Mouse (Mus musculus) lung, adult 2 months (tissue): ENCODE results near the gene D330020A13Rik. TPM values are rescaled to one million over a fixed set of nuclear protein-coding genes. Genes with fewer than 3 reads are reported as not detected.

Source experiments
- DNase-seq: peaks from one replicate; pipeline ENCODE4 v3.0.0; 2022
- H3K4me1 ChIP-seq: fragments of 200-500 bp; 2 replicates; pipeline ENCODE4 v1.6.1; 2011; ENCODE audit warnings: low read length; ENCODE audit not compliant: control insufficient read depth, insufficient read depth
- H3K4me3 ChIP-seq: fragments of 200-500 bp; replicated peaks from 2 replicates; pipeline ENCODE3; 2011; ENCODE audit warnings: low read depth, mild to moderate bottlenecking, control low read depth, low read length; ENCODE audit errors: extremely low read depth
- CTCF ChIP-seq: fragments of 200-500 bp; IDR thresholded peaks from 2 replicates; pipeline ENCODE4 v1.5.1; 2011; ENCODE audit warnings: mild to moderate bottlenecking, low read length, control low read depth; ENCODE audit not compliant: insufficient read depth
- POLR2A ChIP-seq: fragments of 200-500 bp; IDR thresholded peaks from 2 replicates; pipeline ENCODE4 v1.6.1; 2011; ENCODE audit warnings: low read depth, mild to moderate bottlenecking, control low read depth, low read length, borderline replicate concordance; ENCODE audit errors: extremely low read depth
- WGBS: fragments of 180-500 bp; shearing (Covaris S2); methylation state at CpG from one replicate; pipeline ENCODE4 v1.1.7; 2018; 5-methylcytosine and 5-hydroxymethylcytosine counted together
- polyA plus RNA-seq: library from polyadenylated mRNA; depleted of rRNA; stranded (reverse); fragments of >200 nt; gene quantifications from 2 replicates; pipeline ENCODE4 v1.2.3, GENCODE M21; 2012

D330020A13Rik gene
- polyA plus RNA-seq, 1 experiment, result not detected

- TF ChIP-seq POLR2A (no peak), CTCF (no peak)
- no peak for DNase-seq
- Histone ChIP-seq H3K4me3 (no peak overlapping the region), H3K4me1 (no peaks in the 10 kb centered on the region)
- WGBS, result 66% methylated on average over 12 of the region's 12 CpGs
Observed at GRCm38 (mm10) chr6:120262886-120263531, 31.2 kb upstream of the D330020A13Rik start.

- no peak for TF ChIP-seq CTCF
- no peak for TF ChIP-seq POLR2A
- Histone ChIP-seq H3K4me1 (no peaks in the 10 kb centered on the region), H3K4me3 (no peak overlapping the region)
- DNase-seq, result no peak
- WGBS, result 64% methylated on average over 7 of the region's 7 CpGs
Observed at GRCm38 (mm10) chr6:120263608-120264007, 30.6 kb upstream of the D330020A13Rik start.

- no peak overlapping the region for H3K4me3 ChIP-seq
- WGBS, result 25% methylated on average over 6 of the region's 6 CpGs
- TF ChIP-seq CTCF, result no peak
- TF ChIP-seq POLR2A, result no peak
- no peaks in the 10 kb centered on the region for H3K4me1 ChIP-seq
- no peak for DNase-seq
Observed at GRCm38 (mm10) chr6:120264151-120264550, 30.0 kb upstream of the D330020A13Rik start.

GRCm38 (mm10) chr6:120274181-120274580, 20.0 kb upstream of the D330020A13Rik start:
- DNase-seq, result no peak
- Histone ChIP-seq H3K4me3 (no peak overlapping the region), H3K4me1 (no peaks in the 10 kb centered on the region)
- TF ChIP-seq CTCF, result no peak
- 68% methylated on average over 8 of the region's 8 CpGs for WGBS

- Histone ChIP-seq H3K4me3 (no peak overlapping the region), H3K4me1 (no peaks in the 10 kb centered on the region)
- WGBS, result 44% methylated on average over 4 of the region's 4 CpGs
- no peak for DNase-seq
- TF ChIP-seq POLR2A, result no peak
- TF ChIP-seq CTCF, result no peak
Observed at GRCm38 (mm10) chr6:120274887-120275286, 19.3 kb upstream of the D330020A13Rik start.

- Histone ChIP-seq H3K4me1 (no peaks in the 10 kb centered on the region), H3K4me3 (no peak overlapping the region)
- WGBS, result 37% methylated on average over 6 of the region's 6 CpGs
- TF ChIP-seq CTCF, result no peak
- TF ChIP-seq POLR2A, result no peak
- no peak for DNase-seq
Observed at GRCm38 (mm10) chr6:120275301-120275700, 18.9 kb upstream of the D330020A13Rik start.

GRCm38 (mm10) chr6:120276874-120277449, 17.2 kb upstream of the D330020A13Rik start:
- no peak for TF ChIP-seq CTCF
- TF ChIP-seq POLR2A, result no peak
- 60% methylated on average over 7 of the region's 7 CpGs for WGBS

GRCm38 (mm10) chr6:120287279-120287678, 6.9 kb upstream of the D330020A13Rik start:
- H3K4me3 ChIP-seq, result no peak overlapping the region
- WGBS, result 85% methylated on average over 9 of the region's 9 CpGs
- DNase-seq, result no peak
- no peaks in the 10 kb centered on the region for H3K4me1 ChIP-seq
- TF ChIP-seq POLR2A, result no peak
- TF ChIP-seq CTCF, result no peak

More at GRCm38 (mm10) chr6:120276874-120277449, 17.2 kb upstream of the D330020A13Rik start:
- H3K4me1 ChIP-seq, result no peaks in the 10 kb centered on the region
- H3K4me3 ChIP-seq, result no peak overlapping the region
- no peak for DNase-seq

GRCm38 (mm10) chr6:120288541-120288940, 5.6 kb upstream of the D330020A13Rik start:
- TF ChIP-seq POLR2A (no peak), CTCF (no peak)
- Histone ChIP-seq H3K4me3 (no peak overlapping the region), H3K4me1 (no peaks in the 10 kb centered on the region)
- 28% methylated on average over 7 of the region's 7 CpGs for WGBS
- no peak for DNase-seq

GRCm38 (mm10) chr6:120289430-120289829, 4.7 kb upstream of the D330020A13Rik start:
- no peak for DNase-seq
- Histone ChIP-seq H3K4me1 (peaks cover under 1% of the 10 kb centered on the region; the same call in 1 of the 2 replicates), H3K4me3 (no peak overlapping the region)
- TF ChIP-seq POLR2A (no peak), CTCF (no peak)
- 81% methylated on average over 4 of the region's 4 CpGs for WGBS
